Mouse (Mus musculus): ENCODE results near the gene Tas2r115. TPM values are rescaled to one million over a fixed set of nuclear protein-coding genes. Genes with fewer than 3 reads are reported as not detected.
"Not testable (repeated sequence)": the region's sequence is repeated elsewhere in the genome, so short reads cannot be mapped to it uniquely, and the experiment has no call there.

Gene Tas2r115
- polyA plus RNA-seq (2015; fragmentation: Nextera tagmentation; extraction: Ambion mirVana), result not detected in 2 replicates

- WGBS, result 77% methylated on average over 2 of the region's 2 CpGs
- H3K36me3 ChIP-seq, result no peaks in the 10 kb centered on the region
- no peaks in the 10 kb centered on the region for H3K9me3 ChIP-seq
- H3K27me3 ChIP-seq, result no peaks in the 10 kb centered on the region
- H3K4me1 ChIP-seq (replicated peaks), result no peaks in the 10 kb centered on the region
- H3K4me3 ChIP-seq, result no peak within 1 kb of the TSS
- no peak within 1 kb of the TSS for H3K27ac ChIP-seq (replicated peaks)
- H3K9ac ChIP-seq, result no peak within 1 kb of the TSS
- no peak within 1 kb of the TSS for H3K4me2 ChIP-seq
- ATAC-seq (ENCODE audit: low FRiP score, low read depth), result no peak
These were observed at the start of gene Tas2r115 for GRCm38 (mm10) chr6:132737935-132738334. Tas2r115 (minus strand) TSS chr6:132738035.

- H3K36me3 ChIP-seq, result no peaks in the 10 kb centered on the region
- no peaks in the 10 kb centered on the region for H3K4me1 ChIP-seq (replicated peaks)
- no peak within 1 kb of the TSS for H3K4me3 ChIP-seq
- no peak within 1 kb of the TSS for H3K27ac ChIP-seq (replicated peaks)
- H3K4me2 ChIP-seq, result no peak within 1 kb of the TSS
- H3K9ac ChIP-seq, result no peak within 1 kb of the TSS
- no peaks in the 10 kb centered on the region for H3K9me3 ChIP-seq
- ATAC-seq (ENCODE audit: low FRiP score, low read depth), result no peak
- H3K27me3 ChIP-seq, result no peaks in the 10 kb centered on the region
These were observed 40.2 kb upstream of the Tas2r115 start, which contains the start of gene Tas2r136 for GRCm38 (mm10) chr6:132778062-132778461. Tas2r136 (minus strand) TSS chr6:132778162.

- Histone ChIP-seq H3K36me3 (no peaks in the 10 kb centered on the region), H3K27ac (replicated peaks) (no peak within 1 kb of the TSS), H3K9ac (no peak within 1 kb of the TSS), H3K9me3 (no peaks in the 10 kb centered on the region), H3K4me3 (no peak within 1 kb of the TSS), H3K4me1 (replicated peaks) (no peaks in the 10 kb centered on the region), H3K4me2 (no peak within 1 kb of the TSS), H3K27me3 (no peaks in the 10 kb centered on the region)
- WGBS, result 95% methylated on average over 2 of the region's 2 CpGs
- ATAC-seq (ENCODE audit: low FRiP score, low read depth), result no peak
These were observed 24.0 kb upstream of the Tas2r115 start, which contains the start of gene Tas2r102 for GRCm38 (mm10) chr6:132761831-132762230. Tas2r102 (plus strand) TSS chr6:132762131.

GRCm38 (mm10) chr6:132754430-132754829 is 16.6 kb upstream of the Tas2r115 start, which contains the start of gene Tas2r124:
Tas2r124 (plus strand) TSS chr6:132754730.
- Histone ChIP-seq H3K4me1 (replicated peaks) (no peaks in the 10 kb centered on the region), H3K4me2 (no peak within 1 kb of the TSS), H3K36me3 (no peaks in the 10 kb centered on the region), H3K27me3 (no peaks in the 10 kb centered on the region), H3K9me3 (no peaks in the 10 kb centered on the region), H3K27ac (replicated peaks) (no peak within 1 kb of the TSS), H3K9ac (no peak within 1 kb of the TSS), H3K4me3 (no peak within 1 kb of the TSS)
- 91% methylated on average over 1 of the region's 1 CpGs for WGBS
- ATAC-seq (ENCODE audit: low FRiP score, low read depth), result no peak

- 89% methylated on average over 2 of the region's 2 CpGs for WGBS
- H3K27me3 ChIP-seq, result no peaks in the 10 kb centered on the region
- no peak overlapping the region for H3K9ac ChIP-seq
- H3K4me1 ChIP-seq (replicated peaks), result no peaks in the 10 kb centered on the region
- H3K27ac ChIP-seq (replicated peaks), result no peak overlapping the region
- H3K36me3 ChIP-seq, result no peaks in the 10 kb centered on the region
- no peak overlapping the region for H3K4me3 ChIP-seq
- no peaks in the 10 kb centered on the region for H3K9me3 ChIP-seq
- ATAC-seq (ENCODE audit: low FRiP score, low read depth), result no peak
- no peak overlapping the region for H3K4me2 ChIP-seq
These were observed 12.4 kb upstream of the Tas2r115 start for GRCm38 (mm10) chr6:132750206-132750605.

GRCm38 (mm10) chr6:132711828-132712227 is 26.0 kb downstream of the Tas2r115 start, which contains the start of gene Tas2r122:
Tas2r122 (minus strand) TSS chr6:132711928.
- Histone ChIP-seq H3K27me3 (no peaks in the 10 kb centered on the region), H3K9ac (no peak within 1 kb of the TSS)
- WGBS, result 87% methylated on average over 3 of the region's 3 CpGs

GRCm38 (mm10) chr6:132700907-132701306 is 36.9 kb downstream of the Tas2r115 start, which contains the start of gene Tas2r121:
Tas2r121 (minus strand) TSS chr6:132701007.
- no peak for ATAC-seq (ENCODE audit: low FRiP score, low read depth)
- no peaks in the 10 kb centered on the region for H3K9me3 ChIP-seq
- no peaks in the 10 kb centered on the region for H3K36me3 ChIP-seq
- no peaks in the 10 kb centered on the region for H3K4me1 ChIP-seq (replicated peaks)
- H3K27ac ChIP-seq (replicated peaks), result no peak within 1 kb of the TSS
- 92% methylated on average over 1 of the region's 1 CpGs for WGBS
- H3K4me3 ChIP-seq, result no peak within 1 kb of the TSS
- H3K4me2 ChIP-seq, result no peak within 1 kb of the TSS
- H3K9ac ChIP-seq, result no peak within 1 kb of the TSS
- no peaks in the 10 kb centered on the region for H3K27me3 ChIP-seq

More at GRCm38 (mm10) chr6:132711828-132712227, 26.0 kb downstream of the Tas2r115 start, which contains the start of gene Tas2r122:
- no peak for ATAC-seq (ENCODE audit: low FRiP score, low read depth)
- H3K4me2 ChIP-seq, result no peak within 1 kb of the TSS
- H3K4me1 ChIP-seq (replicated peaks), result no peaks in the 10 kb centered on the region
- no peaks in the 10 kb centered on the region for H3K9me3 ChIP-seq
- H3K36me3 ChIP-seq, result no peaks in the 10 kb centered on the region
- H3K4me3 ChIP-seq, result no peak within 1 kb of the TSS
- no peak within 1 kb of the TSS for H3K27ac ChIP-seq (replicated peaks)

- H3K4me3 ChIP-seq; H3K36me3 ChIP-seq; H3K4me1 ChIP-seq (replicated peaks); ATAC-seq (ENCODE audit: low FRiP score, low read depth); H3K27ac ChIP-seq (replicated peaks); H3K4me2 ChIP-seq; H3K27me3 ChIP-seq; H3K9ac ChIP-seq; H3K9me3 ChIP-seq: not testable (repeated sequence)
- 86% methylated on average over 7 of the region's 7 CpGs for WGBS
These were observed 46.2 kb downstream of the Tas2r115 start for GRCm38 (mm10) chr6:132691596-132691995.

Other genes with a start within 250 kb of the Tas2r115 start
- not detected in 2 replicates for gene Prh1, start 168.2 kb downstream of the Tas2r115 start, polyA plus RNA-seq (2015; fragmentation: Nextera tagmentation; extraction: Ambion mirVana)
- gene Prp2, start 142.1 kb downstream of the Tas2r115 start, polyA plus RNA-seq (2015; fragmentation: Nextera tagmentation; extraction: Ambion mirVana), result not detected in 2 replicates
- gene A630073D07Rik, start 86.5 kb downstream of the Tas2r115 start, polyA plus RNA-seq (2015; fragmentation: Nextera tagmentation; extraction: Ambion mirVana), result not detected in 2 replicates
- not detected in 2 replicates for gene Tas2r120, start 81.1 kb downstream of the Tas2r115 start, polyA plus RNA-seq (2015; fragmentation: Nextera tagmentation; extraction: Ambion mirVana)
- gene Tas2r121, start 37.0 kb downstream of the Tas2r115 start, polyA plus RNA-seq (2015; fragmentation: Nextera tagmentation; extraction: Ambion mirVana), result not detected in 2 replicates
- not detected in 2 replicates for gene Tas2r122, start 26.1 kb downstream of the Tas2r115 start, polyA plus RNA-seq (2015; fragmentation: Nextera tagmentation; extraction: Ambion mirVana)
- not detected in 2 replicates for gene Tas2r124, start 16.7 kb upstream of the Tas2r115 start, polyA plus RNA-seq (2015; fragmentation: Nextera tagmentation; extraction: Ambion mirVana)
- not detected in 2 replicates for gene Tas2r102, start 24.1 kb upstream of the Tas2r115 start, polyA plus RNA-seq (2015; fragmentation: Nextera tagmentation; extraction: Ambion mirVana)
- gene Tas2r136, start 40.1 kb upstream of the Tas2r115 start, polyA plus RNA-seq (2015; fragmentation: Nextera tagmentation; extraction: Ambion mirVana), result not detected in 2 replicates
- not detected in 2 replicates for gene Tas2r117, start 64.8 kb upstream of the Tas2r115 start, polyA plus RNA-seq (2015; fragmentation: Nextera tagmentation; extraction: Ambion mirVana)
- gene Tas2r123, start 109.1 kb upstream of the Tas2r115 start, polyA plus RNA-seq (2015; fragmentation: Nextera tagmentation; extraction: Ambion mirVana), result not detected in 2 replicates
- not detected in 2 replicates for gene Tas2r116, start 117.4 kb upstream of the Tas2r115 start, polyA plus RNA-seq (2015; fragmentation: Nextera tagmentation; extraction: Ambion mirVana)
- not detected in 2 replicates for gene Tas2r110, start 130.0 kb upstream of the Tas2r115 start, polyA plus RNA-seq (2015; fragmentation: Nextera tagmentation; extraction: Ambion mirVana)
- gene Tas2r113, start 155.0 kb upstream of the Tas2r115 start, polyA plus RNA-seq (2015; fragmentation: Nextera tagmentation; extraction: Ambion mirVana), result not detected in 2 replicates
- not detected in 2 replicates for gene Tas2r125, start 171.6 kb upstream of the Tas2r115 start, polyA plus RNA-seq (2015; fragmentation: Nextera tagmentation; extraction: Ambion mirVana)
- not detected in 2 replicates for gene Tas2r129, start 213.1 kb upstream of the Tas2r115 start, polyA plus RNA-seq (2015; fragmentation: Nextera tagmentation; extraction: Ambion mirVana)
- gene Tas2r131, start 219.9 kb upstream of the Tas2r115 start, polyA plus RNA-seq (2015; fragmentation: Nextera tagmentation; extraction: Ambion mirVana), result not detected in 2 replicates
- gene Tas2r109, start 242.9 kb upstream of the Tas2r115 start, polyA plus RNA-seq (2015; fragmentation: Nextera tagmentation; extraction: Ambion mirVana), result not detected in 2 replicates